ENCODE assay signal across 8 mouse cellular contexts in the genomic region with DNA sequence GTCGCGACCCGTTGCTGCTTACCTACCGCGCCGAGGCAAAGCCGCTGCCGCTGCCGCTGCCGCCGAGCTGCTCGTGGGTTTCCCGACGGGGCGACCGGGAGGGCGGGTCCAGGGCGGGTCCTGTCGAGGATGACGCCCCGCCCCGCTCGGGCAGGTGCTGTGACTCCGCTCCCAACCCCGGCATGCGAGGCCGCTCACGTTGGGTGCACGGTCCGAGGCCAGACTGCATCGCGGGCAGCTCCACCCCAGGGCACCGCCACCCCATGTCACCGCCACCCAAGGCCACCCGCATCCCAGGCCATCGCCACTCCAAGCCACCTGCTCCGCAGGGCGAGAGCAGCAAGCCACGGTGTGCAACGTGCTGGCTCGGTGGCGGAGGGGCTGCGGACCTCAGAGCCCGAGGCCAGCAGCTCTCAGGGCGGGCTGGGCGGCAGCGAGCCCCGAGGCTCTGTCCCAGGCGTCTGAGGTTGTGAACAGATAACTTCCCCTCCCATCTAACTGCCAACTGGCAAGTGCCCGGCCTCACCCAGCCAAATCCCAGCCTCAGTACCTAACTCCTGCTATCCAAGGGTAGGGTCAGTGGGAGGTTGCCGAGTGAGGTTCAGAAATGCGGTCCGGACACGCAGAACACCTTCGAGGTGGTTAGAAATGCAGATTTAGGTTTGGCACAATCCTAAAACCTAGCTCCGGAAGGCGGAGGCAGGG. TPM values are rescaled to one million over a fixed set of nuclear protein-coding genes. Genes with fewer than 3 reads are reported as not detected.
A peak's percentile ranks its signal among the peaks of the same experiment; 100 is the strongest.
DNase-seq lines count a peak whose midpoint lies in the region; ATAC-seq lines count a peak whose summit lies in the region.

TSS of gene Galnt6 (minus strand) at position 96 of the 705 bp plus-strand sequence.

- H3K36me3 ChIP-seq in forebrain, embryonic 13.5 days (ENCODE audit: poor library complexity, severe bottlenecking), result no peaks in the 10 kb centered on the region
- H3K36me3 ChIP-seq in limb, embryonic 12.5 days, result no peaks in the 10 kb centered on the region
- no peaks in the 10 kb centered on the region for H3K36me3 ChIP-seq in midbrain, embryonic 12.5 days
- H3K36me3 ChIP-seq in stomach, embryonic 15.5 days, result no peaks in the 10 kb centered on the region

- no peak for ATAC-seq in forebrain, embryonic 13.5 days
- no peak for ATAC-seq in limb, embryonic 12.5 days (ENCODE audit: insufficient number of reproducible peaks, insufficient read depth, low FRiP score, low TSS enrichment, low read depth)
- ATAC-seq in midbrain, embryonic 12.5 days (ENCODE audit: low FRiP score, low read depth), result no peak
- ATAC-seq in stomach, embryonic 15.5 days (ENCODE audit: insufficient read depth, low FRiP score, low read depth), result no peak

- peaks cover 46% of the 10 kb centered on the region for H3K27me3 ChIP-seq in forebrain, embryonic 13.5 days
- peaks cover 69% of the 10 kb centered on the region for H3K27me3 ChIP-seq in limb, embryonic 12.5 days
- peaks cover 65% of the 10 kb centered on the region for H3K27me3 ChIP-seq in midbrain, embryonic 12.5 days
- H3K27me3 ChIP-seq in stomach, embryonic 15.5 days (replicated peaks), result peaks cover 31% of the 10 kb centered on the region

- peak; percentile 22 for DNase-seq in gastrocnemius, postnatal 25 days
- no peak for DNase-seq in gastrocnemius, postnatal 4 days (ENCODE audit: low spot score in 2 of 2)
- peak; percentile 79 for DNase-seq in T-cell, adult 2 months (ENCODE audit: low spot score)
- no peak for DNase-seq in layer of hippocampus, adult 9-11 months

- H3K9ac ChIP-seq in forebrain, embryonic 13.5 days, result peak within 1 kb of the TSS; percentile 56
- 0 out of 2 replicates have a peak within 1 kb of the TSS, but pooled peaks have one; percentile 12 for H3K9ac ChIP-seq in limb, embryonic 12.5 days (replicated peaks)
- H3K9ac ChIP-seq in midbrain, embryonic 12.5 days (replicated peaks), result peak within 1 kb of the TSS; percentile 28; the same call in 1 of the 2 replicates
- H3K9ac ChIP-seq in stomach, embryonic 15.5 days, result no peak within 1 kb of the TSS

- no peak within 1 kb of the TSS for H3K27ac ChIP-seq in forebrain, embryonic 13.5 days
- H3K27ac ChIP-seq in limb, embryonic 12.5 days, result no peak within 1 kb of the TSS
- H3K27ac ChIP-seq in midbrain, embryonic 12.5 days (replicated peaks), result no peak within 1 kb of the TSS
- H3K27ac ChIP-seq in stomach, embryonic 15.5 days, result no peak within 1 kb of the TSS

- peaks cover 10% of the 10 kb centered on the region for H3K4me1 ChIP-seq in forebrain, embryonic 13.5 days
- peaks cover 15% of the 10 kb centered on the region for H3K4me1 ChIP-seq in limb, embryonic 12.5 days (replicated peaks)
- H3K4me1 ChIP-seq in midbrain, embryonic 12.5 days, result peaks cover 15% of the 10 kb centered on the region
- H3K4me1 ChIP-seq in stomach, embryonic 15.5 days, result peaks cover 8% of the 10 kb centered on the region

- H3K9me3 ChIP-seq in forebrain, embryonic 13.5 days (replicated peaks), result no peaks in the 10 kb centered on the region
- no peaks in the 10 kb centered on the region for H3K9me3 ChIP-seq in limb, embryonic 12.5 days
- no peaks in the 10 kb centered on the region for H3K9me3 ChIP-seq in midbrain, embryonic 12.5 days
- no peaks in the 10 kb centered on the region for H3K9me3 ChIP-seq in stomach, embryonic 15.5 days

- 3% methylated on average over 53 of the region's 57 CpGs for WGBS in forebrain, embryonic 13.5 days
- 4% methylated on average over 45 of the region's 57 CpGs for WGBS in limb, embryonic 12.5 days
- WGBS in midbrain, embryonic 12.5 days, result 4% methylated on average over 56 of the region's 57 CpGs
- WGBS in stomach, embryonic 15.5 days, result 8% methylated on average over 57 of the region's 57 CpGs

- peak within 1 kb of the TSS; percentile 40 for H3K4me3 ChIP-seq in forebrain, embryonic 13.5 days
- H3K4me3 ChIP-seq in limb, embryonic 12.5 days (replicated peaks), result peak within 1 kb of the TSS; percentile 40
- peak within 1 kb of the TSS; percentile 41 for H3K4me3 ChIP-seq in midbrain, embryonic 12.5 days
- H3K4me3 ChIP-seq in stomach, embryonic 15.5 days (replicated peaks), result peak within 1 kb of the TSS; percentile 38

- peak within 1 kb of the TSS; percentile 64 for H3K4me2 ChIP-seq in forebrain, embryonic 13.5 days
- H3K4me2 ChIP-seq in limb, embryonic 12.5 days, result peak within 1 kb of the TSS; percentile 61
- peak within 1 kb of the TSS; percentile 63 for H3K4me2 ChIP-seq in midbrain, embryonic 12.5 days (replicated peaks)
- H3K4me2 ChIP-seq in stomach, embryonic 15.5 days, result peak within 1 kb of the TSS; percentile 68

RNA-seq across cellular contexts. Expression of gene Galnt6, which starts in this region (rescaled TPM):
- total RNA-seq in gastrocnemius, postnatal 25 days (2021), result under 1 TPM; 0.08 to 0.13 TPM
- total RNA-seq in gastrocnemius, postnatal 4 days (2021), result under 1 TPM; 0.80 to 0.96 TPM
- polyA plus RNA-seq in forebrain, embryonic 13.5 days (2015; fragmentation: Nextera tagmentation; extraction: Ambion mirVana), result 0.06 and 0.10 TPM in 2 replicates
- polyA plus RNA-seq in limb, embryonic 12.5 days (2016; fragmentation: Nextera tagmentation; extraction: Ambion mirVana), result 0.15 and 0.20 TPM in 2 replicates
- polyA plus RNA-seq in midbrain, embryonic 12.5 days (2016; fragmentation: Nextera tagmentation; extraction: Ambion mirVana), result 0.08 and 0.18 TPM in 2 replicates
- polyA plus RNA-seq in stomach, embryonic 15.5 days (2015; fragmentation: Nextera tagmentation; extraction: Ambion mirVana), result 4.0 and 4.4 TPM in 2 replicates

Comparison
In these comparisons a context has a peak if more than half of its experiments do, and no peak if none do; other contexts are left out.
1. Peak in DNase-seq in gastrocnemius, postnatal 25 days; RNA of the gene not detected or under 1 TPM.